Mouse (Mus musculus) MEL (cell line): ENCODE measurements around the gene Lsm12.

Experiments
- CHD2 ChIP-seq: IDR thresholded peaks from 2 replicates; pipeline ENCODE4 v1.6.1; 2011; ENCODE audit warnings: low read length, improper control_type of control experiment
- CTCF ChIP-seq, 3 experiments: IDR thresholded peaks in 2 of 3; conservative IDR thresholded peaks in 1 of 3; 2 replicates each; pipeline ENCODE4 v1.5.1; 2011 to 2012; ENCODE audit warnings: low read length in 3 of 3, low read depth in 2 of 3, mild to moderate bottlenecking in 2 of 3, improper control_type of control experiment in 1 of 3, inconsistent platforms in 1 of 3, mixed read lengths in 1 of 3, moderate library complexity in 1 of 3; ENCODE audit not compliant: control insufficient read depth in 1 of 3, insufficient read depth in 1 of 3, poor library complexity in 1 of 3, severe bottlenecking in 1 of 3
- EP300 ChIP-seq, 2 experiments: IDR thresholded peaks; 2 replicates each; pipeline ENCODE4 v1.6.1; 2011; ENCODE audit warnings: improper control_type of control experiment in 2 of 2, low read length in 2 of 2, low read depth in 1 of 2, mild to moderate bottlenecking in 1 of 2
- GATA1 ChIP-seq: IDR thresholded peaks from 2 replicates; pipeline ENCODE4 v1.6.1; 2011; ENCODE audit warnings: low read depth, low read length, improper control_type of control experiment
- JUND ChIP-seq: IDR thresholded peaks from 2 replicates; pipeline ENCODE4 v1.6.1; 2011; ENCODE audit warnings: low read depth, mild to moderate bottlenecking, improper control_type of control experiment, low read length
- KAT2A ChIP-seq: conservative IDR thresholded peaks from 2 replicates; pipeline ENCODE4 v1.6.1; 2012; ENCODE audit warnings: low read depth, low read length, improper control_type of control experiment, inconsistent platforms
- MAFK ChIP-seq: IDR thresholded peaks from 2 replicates; pipeline ENCODE4 v1.6.1; 2011; ENCODE audit warnings: low read depth, mild to moderate bottlenecking, low read length, improper control_type of control experiment, borderline replicate concordance
- MEF2A ChIP-seq: IDR thresholded peaks from 2 replicates; pipeline ENCODE4 v1.6.1; 2014; ENCODE audit warnings: low read depth, mild to moderate bottlenecking, inconsistent platforms, low read length, improper control_type of control experiment; ENCODE audit not compliant: poor library complexity, insufficient replicate concordance, severe bottlenecking; ENCODE audit errors: extremely low read depth
- MXI1 ChIP-seq: IDR thresholded peaks from 2 replicates; pipeline ENCODE4 v1.6.1; 2011; ENCODE audit warnings: mild to moderate bottlenecking, low read depth, low read length, improper control_type of control experiment
- NELFE ChIP-seq: IDR thresholded peaks from 2 replicates; pipeline ENCODE4 v1.6.1; 2011; ENCODE audit warnings: low read depth, low read length, improper control_type of control experiment
- POLR2A ChIP-seq, 2 experiments: IDR thresholded peaks; 2 replicates each; pipeline ENCODE4 v1.6.1; 2011 to 2012; ENCODE audit warnings: low read length in 2 of 2, mild to moderate bottlenecking in 2 of 2, control low read depth in 1 of 2, improper control_type of control experiment in 1 of 2, low read depth in 1 of 2, moderate library complexity in 1 of 2; ENCODE audit not compliant: control insufficient read depth in 1 of 2, insufficient read depth in 1 of 2, poor library complexity in 1 of 2
- TBP ChIP-seq: IDR thresholded peaks from 2 replicates; pipeline ENCODE4 v1.8.0; 2011; ENCODE audit warnings: low read depth, low read length, improper control_type of control experiment
- ZMIZ1 ChIP-seq: IDR thresholded peaks from 2 replicates; pipeline ENCODE4 v1.6.1; 2012; ENCODE audit warnings: low read depth, mild to moderate bottlenecking, inconsistent platforms, low read length, improper control_type of control experiment, moderate library complexity

- TF ChIP-seq CTCF (IDR thresholded peaks at IDR 0.05 in 2 of 3, conservative IDR thresholded peaks at IDR 0.05 in 1 of 3; ENCODE audit: control insufficient read depth in 1 of 3, insufficient read depth in 1 of 3, low read depth in 2 of 3, low read length in 3 of 3, poor library complexity in 1 of 3, severe bottlenecking in 1 of 3): no peak
- TF ChIP-seq POLR2A (IDR thresholded peaks at IDR 0.05; ENCODE audit: control insufficient read depth in 1 of 2, insufficient read depth in 1 of 2, low read depth in 1 of 2, low read length in 2 of 2, poor library complexity in 1 of 2): no peak
- no peak for TF ChIP-seq ZMIZ1
- no peak for TF ChIP-seq EP300 (IDR thresholded peaks at IDR 0.05; ENCODE audit: low read depth in 1 of 2, low read length in 2 of 2)
- TF ChIP-seq MEF2A: no peak
- no peak for TF ChIP-seq GATA1
- TF ChIP-seq MAFK: no peak
- no peak for TF ChIP-seq CHD2
- TF ChIP-seq NELFE: no peak
- TF ChIP-seq TBP: no peak
- no peak for TF ChIP-seq MXI1
- no peak for TF ChIP-seq KAT2A
- no peak for TF ChIP-seq JUND
Measured at GRCm38 (mm10) chr11:102211011-102211410, 25.9 kb upstream of the Lsm12 start.
